Mouse (Mus musculus) CD4-positive, CD25-positive, alpha-beta regulatory T cell, adult 4 months (primary cell): Measurements from ENCODE around the gene Cers2. TPM values are rescaled to one million over a fixed set of nuclear protein-coding genes. Genes with fewer than 3 reads are reported as not detected.
A peak's percentile ranks its signal among the peaks of the same experiment; 100 is the strongest.

Experiments
- ATAC-seq: one replicate; pipeline ENCODE4 v1.8.0; 2017
- polyA plus RNA-seq, 2 experiments: library from polyadenylated mRNA; unstranded; fragments of 100-300 nt; shearing (Covaris generic); gene quantifications; one replicate each; pipeline ENCODE4 v1.2.1; 2017

Gene Cers2
- polyA plus RNA-seq = 100 to 1,000 TPM; 168 to 244 TPM

- no peak for ATAC-seq
These were observed at the start of gene Cers2 for GRCm38 (mm10) chr3:95314486-95315093. TSS of gene Cers2 (plus strand) at chr3:95314791.

- ATAC-seq = no peak
These were observed 48.5 kb upstream of the Cers2 start for GRCm38 (mm10) chr3:95266052-95266451.

- ATAC-seq = no peak
These were observed 46.7 kb upstream of the Cers2 start for GRCm38 (mm10) chr3:95267855-95268254.

GRCm38 (mm10) chr3:95269789-95270188 is 44.8 kb upstream of the Cers2 start:
- no peak for ATAC-seq

GRCm38 (mm10) chr3:95270766-95271364 is 43.7 kb upstream of the Cers2 start:
- no peak for ATAC-seq

- ATAC-seq = no peak
These were observed 41.1 kb upstream of the Cers2 start for GRCm38 (mm10) chr3:95273471-95273870.

GRCm38 (mm10) chr3:95274453-95274852 is 40.1 kb upstream of the Cers2 start:
- ATAC-seq = no peak

GRCm38 (mm10) chr3:95275161-95275560 is 39.4 kb upstream of the Cers2 start:
- no peak for ATAC-seq

GRCm38 (mm10) chr3:95276428-95276934 is 38.1 kb upstream of the Cers2 start:
- no peak for ATAC-seq

- ATAC-seq = no peak
These were observed 37.4 kb upstream of the Cers2 start for GRCm38 (mm10) chr3:95277149-95277551.

GRCm38 (mm10) chr3:95280747-95281146 is 33.8 kb upstream of the Cers2 start:
- ATAC-seq = no peak

- peak; percentile 95 for ATAC-seq
These were observed 33.1 kb upstream of the Cers2 start, which contains the start of the genes Mindy1 and Prune1 for GRCm38 (mm10) chr3:95281216-95282126. TSS of gene Mindy1 (plus strand) at chr3:95281345. TSS of gene Prune1 (minus strand) at chr3:95282076.

GRCm38 (mm10) chr3:95282381-95282864 is 32.2 kb upstream of the Cers2 start:
- no peak for ATAC-seq

GRCm38 (mm10) chr3:95282865-95283588 is 31.6 kb upstream of the Cers2 start:
- peak; percentile 27 for ATAC-seq

- no peak for ATAC-seq
These were observed 31.0 kb upstream of the Cers2 start for GRCm38 (mm10) chr3:95283589-95283941.

- ATAC-seq = no peak
These were observed 30.5 kb upstream of the Cers2 start for GRCm38 (mm10) chr3:95284062-95284461.

- ATAC-seq = no peak
These were observed 29.9 kb upstream of the Cers2 start for GRCm38 (mm10) chr3:95284501-95285281.

- ATAC-seq = no peak
These were observed 29.2 kb upstream of the Cers2 start for GRCm38 (mm10) chr3:95285390-95285789.

- no peak for ATAC-seq
These were observed 28.6 kb upstream of the Cers2 start for GRCm38 (mm10) chr3:95286011-95286410.

- ATAC-seq = no peak
These were observed 28.1 kb upstream of the Cers2 start for GRCm38 (mm10) chr3:95286510-95286909.

GRCm38 (mm10) chr3:95287541-95287940 is 27.1 kb upstream of the Cers2 start:
- no peak for ATAC-seq

GRCm38 (mm10) chr3:95289419-95289818 is 25.2 kb upstream of the Cers2 start:
- ATAC-seq = no peak
